Mouse (Mus musculus): Measurements from ENCODE around the gene Mdfi.

DNA sequence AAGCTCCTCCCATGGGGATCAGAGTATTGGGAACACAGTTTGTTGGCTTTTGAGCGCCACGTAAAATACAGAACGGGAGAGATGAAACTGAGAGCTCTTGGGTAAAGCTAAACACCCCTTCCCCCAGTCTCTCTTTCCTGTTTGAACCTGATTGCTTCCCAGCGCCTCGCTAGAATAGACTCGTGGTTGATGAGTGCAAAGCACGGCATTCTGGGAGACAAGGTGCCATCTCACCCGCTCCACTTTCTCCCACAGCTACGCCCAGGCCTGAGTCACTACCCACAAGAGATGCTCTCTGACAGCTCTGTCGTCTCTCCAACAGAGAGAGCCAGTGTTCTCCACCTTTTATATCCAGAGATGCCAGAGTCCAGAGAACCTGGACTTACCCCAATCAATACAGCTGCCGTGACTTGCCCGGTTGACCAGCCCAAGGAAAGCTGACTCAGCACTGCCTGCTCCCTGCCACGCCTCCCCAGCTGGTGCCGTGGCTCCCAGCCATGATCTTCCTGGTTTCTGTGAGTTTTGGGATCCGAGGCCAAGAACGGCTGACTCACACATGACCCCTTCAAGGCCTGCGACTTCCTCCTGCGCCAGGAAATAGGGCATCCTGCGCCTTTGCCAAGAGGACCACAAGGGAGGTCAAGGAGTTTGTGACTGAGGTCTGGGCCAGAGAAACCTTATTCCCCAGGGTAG lies 7.6 kb upstream of the Mdfi start:
- TF ChIP-seq CTCF (IDR thresholded peaks at IDR 0.05; ENCODE audit: low read depth) (no peak), EP300 (optimal IDR thresholded peaks at IDR 0.05) (no peak)

All from stomach, postnatal 0 days (tissue).